Mouse (Mus musculus): ENCODE measurements around the gene Fgf11. TPM values are rescaled to one million over a fixed set of nuclear protein-coding genes. Genes with fewer than 3 reads are reported as not detected.

The Fgf11 gene
- polyA plus RNA-seq, 1 experiment from 2014 or later, result 0.36 TPM

GRCm38 (mm10) chr11:69787306-69787705, 14.4 kb downstream of the Fgf11 start:
- no peak overlapping the region for H3K27ac ChIP-seq (replicated peaks; ENCODE audit: low read depth, low read length)
- no peaks in the 10 kb centered on the region for H3K4me1 ChIP-seq (ENCODE audit: control insufficient read depth, insufficient read depth, low read length)
- no peaks in the 10 kb centered on the region for H3K9me3 ChIP-seq (ENCODE audit: control insufficient read depth, low read length)
- ATAC-seq (ENCODE audit: insufficient number of reproducible peaks, low FRiP score, low TSS enrichment, low read depth), result no peak
- no peak overlapping the region for H3K9ac ChIP-seq (ENCODE audit: low read length)
- no peaks in the 10 kb centered on the region for H3K36me3 ChIP-seq (ENCODE audit: control insufficient read depth, insufficient read depth, low read length)
- no peak overlapping the region for H3K4me3 ChIP-seq (ENCODE audit: low read depth, low read length)
- no peaks in the 10 kb centered on the region for H3K27me3 ChIP-seq (ENCODE audit: control insufficient read depth, insufficient read depth, low read length)
- WGBS, result 92% methylated on average over 5 of the region's 5 CpGs
- no peak overlapping the region for H3K4me2 ChIP-seq (ENCODE audit: low read depth, severe bottlenecking)
- DNase-seq (ENCODE audit: low spot score), result no peak

- no peaks in the 10 kb centered on the region for H3K27me3 ChIP-seq (ENCODE audit: control insufficient read depth, insufficient read depth, low read length)
- no peak overlapping the region for H3K9ac ChIP-seq (ENCODE audit: low read length)
- H3K27ac ChIP-seq (replicated peaks; ENCODE audit: low read depth, low read length), result no peak overlapping the region
- ATAC-seq (ENCODE audit: insufficient number of reproducible peaks, low FRiP score, low TSS enrichment, low read depth), result no peak
- H3K4me2 ChIP-seq (ENCODE audit: low read depth, severe bottlenecking), result no peak overlapping the region
- no peak overlapping the region for H3K4me3 ChIP-seq (ENCODE audit: low read depth, low read length)
- no peaks in the 10 kb centered on the region for H3K4me1 ChIP-seq (ENCODE audit: control insufficient read depth, insufficient read depth, low read length)
- no peak for DNase-seq (ENCODE audit: low spot score)
- no peaks in the 10 kb centered on the region for H3K36me3 ChIP-seq (ENCODE audit: control insufficient read depth, insufficient read depth, low read length)
- WGBS, result 37% methylated on average over 15 of the region's 15 CpGs
- no peaks in the 10 kb centered on the region for H3K9me3 ChIP-seq (ENCODE audit: control insufficient read depth, low read length)
Measured at GRCm38 (mm10) chr11:69784793-69785272, 16.8 kb downstream of the Fgf11 start.

- Histone ChIP-seq H3K36me3 (ENCODE audit: control insufficient read depth, insufficient read depth, low read length) (no peaks in the 10 kb centered on the region), H3K27me3 (ENCODE audit: control insufficient read depth, insufficient read depth, low read length) (peaks cover 9% of the 10 kb centered on the region; the same call in 1 of the 2 replicates), H3K4me3 (ENCODE audit: low read depth, low read length) (no peak overlapping the region), H3K9me3 (ENCODE audit: control insufficient read depth, low read length) (no peaks in the 10 kb centered on the region), H3K4me2 (ENCODE audit: low read depth, severe bottlenecking) (no peak overlapping the region), H3K4me1 (ENCODE audit: control insufficient read depth, insufficient read depth, low read length) (no peaks in the 10 kb centered on the region), H3K27ac (replicated peaks; ENCODE audit: low read depth, low read length) (no peak overlapping the region), H3K9ac (ENCODE audit: low read length) (no peak overlapping the region)
- no peak for ATAC-seq (ENCODE audit: insufficient number of reproducible peaks, low FRiP score, low TSS enrichment, low read depth)
- DNase-seq (ENCODE audit: low spot score), result no peak
- 25% methylated on average over 4 of the region's 4 CpGs for WGBS
Measured at GRCm38 (mm10) chr11:69781828-69782227, 19.8 kb downstream of the Fgf11 start.

GRCm38 (mm10) chr11:69778985-69779384, 22.7 kb downstream of the Fgf11 start:
- H3K36me3 ChIP-seq (ENCODE audit: control insufficient read depth, insufficient read depth, low read length), result no peaks in the 10 kb centered on the region
- H3K9ac ChIP-seq (ENCODE audit: low read length), result no peak overlapping the region
- no peaks in the 10 kb centered on the region for H3K4me1 ChIP-seq (ENCODE audit: control insufficient read depth, insufficient read depth, low read length)
- peaks cover 9% of the 10 kb centered on the region; the same call in 1 of the 2 replicates for H3K27me3 ChIP-seq (ENCODE audit: control insufficient read depth, insufficient read depth, low read length)
- WGBS, result 33% methylated on average over 7 of the region's 7 CpGs
- no peaks in the 10 kb centered on the region for H3K9me3 ChIP-seq (ENCODE audit: control insufficient read depth, low read length)
- H3K4me2 ChIP-seq (ENCODE audit: low read depth, severe bottlenecking), result no peak overlapping the region
- ATAC-seq (ENCODE audit: insufficient number of reproducible peaks, low FRiP score, low TSS enrichment, low read depth) (no peak), DNase-seq (ENCODE audit: low spot score) (no peak)
- H3K4me3 ChIP-seq (ENCODE audit: low read depth, low read length), result no peak overlapping the region; the same call in 1 of the 2 replicates
- no peak overlapping the region for H3K27ac ChIP-seq (replicated peaks; ENCODE audit: low read depth, low read length)

GRCm38 (mm10) chr11:69778258-69778982, 23.2 kb downstream of the Fgf11 start:
- no peak overlapping the region for H3K4me3 ChIP-seq (ENCODE audit: low read depth, low read length)
- H3K4me2 ChIP-seq (ENCODE audit: low read depth, severe bottlenecking), result no peak overlapping the region
- no peak for ATAC-seq (ENCODE audit: insufficient number of reproducible peaks, low FRiP score, low TSS enrichment, low read depth)
- no peak overlapping the region for H3K9ac ChIP-seq (ENCODE audit: low read length)
- no peak overlapping the region for H3K27ac ChIP-seq (replicated peaks; ENCODE audit: low read depth, low read length)
- H3K27me3 ChIP-seq (ENCODE audit: control insufficient read depth, insufficient read depth, low read length), result peaks cover 9% of the 10 kb centered on the region; the same call in 1 of the 2 replicates
- DNase-seq (ENCODE audit: low spot score), result no peak
- WGBS, result 68% methylated on average over 23 of the region's 23 CpGs
- no peaks in the 10 kb centered on the region for H3K4me1 ChIP-seq (ENCODE audit: control insufficient read depth, insufficient read depth, low read length)
- no peaks in the 10 kb centered on the region for H3K36me3 ChIP-seq (ENCODE audit: control insufficient read depth, insufficient read depth, low read length)
- H3K9me3 ChIP-seq (ENCODE audit: control insufficient read depth, low read length), result no peaks in the 10 kb centered on the region

- ATAC-seq (ENCODE audit: insufficient number of reproducible peaks, low FRiP score, low TSS enrichment, low read depth), result no peak
- 66% methylated on average over 26 of the region's 26 CpGs for WGBS
Measured at GRCm38 (mm10) chr11:69777504-69778257, 24.0 kb downstream of the Fgf11 start.

GRCm38 (mm10) chr11:69776488-69776887, 25.2 kb downstream of the Fgf11 start:
- no peaks in the 10 kb centered on the region for H3K36me3 ChIP-seq (ENCODE audit: control insufficient read depth, insufficient read depth, low read length)
- no peak overlapping the region for H3K9ac ChIP-seq (ENCODE audit: low read length)
- H3K4me2 ChIP-seq (ENCODE audit: low read depth, severe bottlenecking), result no peak overlapping the region
- ATAC-seq (ENCODE audit: insufficient number of reproducible peaks, low FRiP score, low TSS enrichment, low read depth), result no peak
- H3K4me3 ChIP-seq (ENCODE audit: low read depth, low read length), result no peak overlapping the region
- H3K27ac ChIP-seq (replicated peaks; ENCODE audit: low read depth, low read length), result no peak overlapping the region
- no peaks in the 10 kb centered on the region for H3K4me1 ChIP-seq (ENCODE audit: control insufficient read depth, insufficient read depth, low read length)
- 78% methylated on average over 20 of the region's 20 CpGs for WGBS
- no peaks in the 10 kb centered on the region for H3K9me3 ChIP-seq (ENCODE audit: control insufficient read depth, low read length)
- no peak for DNase-seq (ENCODE audit: low spot score)
- H3K27me3 ChIP-seq (ENCODE audit: control insufficient read depth, insufficient read depth, low read length), result peaks cover 9% of the 10 kb centered on the region; the same call in 1 of the 2 replicates

More at GRCm38 (mm10) chr11:69777504-69778257, 24.0 kb downstream of the Fgf11 start:
- DNase-seq (ENCODE audit: low spot score), result no peak
- Histone ChIP-seq H3K4me1 (ENCODE audit: control insufficient read depth, insufficient read depth, low read length) (no peaks in the 10 kb centered on the region), H3K9ac (ENCODE audit: low read length) (no peak overlapping the region), H3K9me3 (ENCODE audit: control insufficient read depth, low read length) (no peaks in the 10 kb centered on the region), H3K27ac (replicated peaks; ENCODE audit: low read depth, low read length) (no peak overlapping the region), H3K4me2 (ENCODE audit: low read depth, severe bottlenecking) (no peak overlapping the region), H3K27me3 (ENCODE audit: control insufficient read depth, insufficient read depth, low read length) (peaks cover 9% of the 10 kb centered on the region; the same call in 1 of the 2 replicates), H3K36me3 (ENCODE audit: control insufficient read depth, insufficient read depth, low read length) (no peaks in the 10 kb centered on the region), H3K4me3 (ENCODE audit: low read depth, low read length) (no peak overlapping the region)

- Histone ChIP-seq H3K4me1 (ENCODE audit: control insufficient read depth, insufficient read depth, low read length) (no peaks in the 10 kb centered on the region), H3K27me3 (ENCODE audit: control insufficient read depth, insufficient read depth, low read length) (peaks cover 9% of the 10 kb centered on the region; the same call in 1 of the 2 replicates), H3K36me3 (ENCODE audit: control insufficient read depth, insufficient read depth, low read length) (no peaks in the 10 kb centered on the region), H3K9me3 (ENCODE audit: control insufficient read depth, low read length) (no peaks in the 10 kb centered on the region), H3K27ac (replicated peaks; ENCODE audit: low read depth, low read length) (no peak overlapping the region), H3K4me3 (ENCODE audit: low read depth, low read length) (no peak overlapping the region), H3K4me2 (ENCODE audit: low read depth, severe bottlenecking) (no peak overlapping the region), H3K9ac (ENCODE audit: low read length) (no peak overlapping the region)
- ATAC-seq (ENCODE audit: insufficient number of reproducible peaks, low FRiP score, low TSS enrichment, low read depth), result no peak
- DNase-seq (ENCODE audit: low spot score), result no peak
- 64% methylated on average over 10 of the region's 10 CpGs for WGBS
Measured at GRCm38 (mm10) chr11:69775716-69776115, 25.9 kb downstream of the Fgf11 start.

All from limb, embryonic 11.5 days (tissue).